Mouse (Mus musculus): ENCODE measurements around the gene Efcab5. TPM values are rescaled to one million over a fixed set of nuclear protein-coding genes. Genes with fewer than 3 reads are reported as not detected.
"Not testable (repeated sequence)": the region's sequence is repeated elsewhere in the genome, so short reads cannot be mapped to it uniquely, and the experiment has no call there.

The Efcab5 gene
- polyA plus RNA-seq, 1 experiment from 2014 or later, result 0.08 TPM

- Histone ChIP-seq H3K4me2 (no peak overlapping the region), H3K36me3 (no peaks in the 10 kb centered on the region), H3K4me1 (replicated peaks) (no peaks in the 10 kb centered on the region), H3K9me3 (replicated peaks) (no peaks in the 10 kb centered on the region), H3K27me3 (no peaks in the 10 kb centered on the region), H3K9ac (no peak overlapping the region), H3K27ac (no peak overlapping the region), H3K4me3 (replicated peaks) (no peak overlapping the region)
- no peak for ATAC-seq (ENCODE audit: low read depth)
- no peak for DNase-seq
- 75% methylated on average over 4 of the region's 4 CpGs for WGBS (ENCODE audit: insufficient replicate concordance)
Observed at GRCm38 (mm10) chr11:77133450-77133849, 55.3 kb downstream of the Efcab5 start.

- no peak for ATAC-seq (ENCODE audit: low read depth)
- no peaks in the 10 kb centered on the region for H3K4me1 ChIP-seq (replicated peaks)
- no peaks in the 10 kb centered on the region for H3K9me3 ChIP-seq (replicated peaks)
- no peak for DNase-seq
- no peak overlapping the region for H3K27ac ChIP-seq
- no peak overlapping the region for H3K4me3 ChIP-seq (replicated peaks)
- 53% methylated on average over 3 of the region's 3 CpGs for WGBS (ENCODE audit: insufficient replicate concordance)
- H3K4me2 ChIP-seq, result no peak overlapping the region
- no peaks in the 10 kb centered on the region for H3K36me3 ChIP-seq
- H3K9ac ChIP-seq, result no peak overlapping the region
- no peaks in the 10 kb centered on the region for H3K27me3 ChIP-seq
Observed at GRCm38 (mm10) chr11:77132580-77132979, 56.2 kb downstream of the Efcab5 start.

GRCm38 (mm10) chr11:77128562-77128961 lies 60.2 kb downstream of the Efcab5 start:
- Histone ChIP-seq H3K4me3 (replicated peaks) (no peak overlapping the region), H3K36me3 (no peaks in the 10 kb centered on the region), H3K27me3 (no peaks in the 10 kb centered on the region), H3K9me3 (replicated peaks) (no peaks in the 10 kb centered on the region), H3K4me2 (no peak overlapping the region), H3K27ac (no peak overlapping the region), H3K9ac (no peak overlapping the region), H3K4me1 (replicated peaks) (no peaks in the 10 kb centered on the region)
- ATAC-seq (ENCODE audit: low read depth) (no peak), DNase-seq (no peak)
- 75% methylated on average over 3 of the region's 3 CpGs for WGBS (ENCODE audit: insufficient replicate concordance)

- 64% methylated on average over 6 of the region's 6 CpGs for WGBS (ENCODE audit: insufficient replicate concordance)
Observed at GRCm38 (mm10) chr11:77111141-77111540, 77.6 kb downstream of the Efcab5 start.

GRCm38 (mm10) chr11:77108442-77108841 lies 80.3 kb downstream of the Efcab5 start:
- Histone ChIP-seq H3K9me3 (replicated peaks) (no peaks in the 10 kb centered on the region), H3K36me3 (no peaks in the 10 kb centered on the region), H3K27me3 (no peaks in the 10 kb centered on the region), H3K4me1 (replicated peaks) (no peaks in the 10 kb centered on the region), H3K4me3 (replicated peaks) (no peak overlapping the region), H3K27ac (no peak overlapping the region), H3K9ac (no peak overlapping the region), H3K4me2 (no peak overlapping the region)
- ATAC-seq (ENCODE audit: low read depth) (no peak), DNase-seq (no peak)
- 79% methylated on average over 6 of the region's 6 CpGs for WGBS (ENCODE audit: insufficient replicate concordance)

More at GRCm38 (mm10) chr11:77111141-77111540, 77.6 kb downstream of the Efcab5 start:
- Histone ChIP-seq H3K27me3 (no peaks in the 10 kb centered on the region), H3K27ac (no peak overlapping the region), H3K4me3 (replicated peaks) (no peak overlapping the region), H3K9ac (no peak overlapping the region), H3K4me1 (replicated peaks) (no peaks in the 10 kb centered on the region), H3K36me3 (no peaks in the 10 kb centered on the region), H3K9me3 (replicated peaks) (no peaks in the 10 kb centered on the region), H3K4me2 (no peak overlapping the region)
- no peak for ATAC-seq (ENCODE audit: low read depth)
- no peak for DNase-seq

GRCm38 (mm10) chr11:77107872-77108271 lies 80.9 kb downstream of the Efcab5 start:
- not testable (repeated sequence) for H3K9ac ChIP-seq; H3K27me3 ChIP-seq; H3K4me3 ChIP-seq (replicated peaks); H3K4me1 ChIP-seq (replicated peaks); H3K36me3 ChIP-seq; ATAC-seq (ENCODE audit: low read depth); DNase-seq; H3K4me2 ChIP-seq; H3K9me3 ChIP-seq (replicated peaks); H3K27ac ChIP-seq
- 73% methylated on average over 12 of the region's 12 CpGs for WGBS (ENCODE audit: insufficient replicate concordance)

GRCm38 (mm10) chr11:77106961-77107360 lies 81.8 kb downstream of the Efcab5 start:
- WGBS (ENCODE audit: insufficient replicate concordance), result 81% methylated on average over 6 of the region's 6 CpGs

GRCm38 (mm10) chr11:77100137-77100937 lies 88.4 kb downstream of the Efcab5 start:
- peak; percentile 47 for DNase-seq
- Histone ChIP-seq H3K27ac (no peak overlapping the region), H3K9me3 (replicated peaks) (no peaks in the 10 kb centered on the region), H3K27me3 (no peaks in the 10 kb centered on the region), H3K36me3 (no peaks in the 10 kb centered on the region), H3K4me2 (no peak overlapping the region), H3K4me3 (replicated peaks) (no peak overlapping the region), H3K4me1 (replicated peaks) (peaks cover 6% of the 10 kb centered on the region), H3K9ac (no peak overlapping the region)
- ATAC-seq (ENCODE audit: low read depth), result no peak
- WGBS (ENCODE audit: insufficient replicate concordance), result 10% methylated on average over 10 of the region's 10 CpGs

More at GRCm38 (mm10) chr11:77106961-77107360, 81.8 kb downstream of the Efcab5 start:
- H3K4me1 ChIP-seq (replicated peaks), result no peaks in the 10 kb centered on the region
- no peak overlapping the region for H3K9ac ChIP-seq
- H3K9me3 ChIP-seq (replicated peaks), result no peaks in the 10 kb centered on the region
- H3K4me2 ChIP-seq, result no peak overlapping the region
- H3K4me3 ChIP-seq (replicated peaks), result no peak overlapping the region
- no peaks in the 10 kb centered on the region for H3K36me3 ChIP-seq
- H3K27ac ChIP-seq, result no peak overlapping the region
- no peaks in the 10 kb centered on the region for H3K27me3 ChIP-seq
- DNase-seq (no peak), ATAC-seq (ENCODE audit: low read depth) (no peak)

GRCm38 (mm10) chr11:77098332-77098972 lies 90.3 kb downstream of the Efcab5 start:
- no peak overlapping the region for H3K9ac ChIP-seq
- no peak overlapping the region for H3K4me2 ChIP-seq
- WGBS (ENCODE audit: insufficient replicate concordance), result 65% methylated on average over 19 of the region's 19 CpGs
- no peaks in the 10 kb centered on the region for H3K9me3 ChIP-seq (replicated peaks)
- H3K36me3 ChIP-seq, result no peaks in the 10 kb centered on the region
- H3K4me1 ChIP-seq (replicated peaks), result peaks cover 6% of the 10 kb centered on the region
- H3K27me3 ChIP-seq, result no peaks in the 10 kb centered on the region
- ATAC-seq (ENCODE audit: low read depth), result no peak
- DNase-seq, result no peak
- H3K27ac ChIP-seq, result no peak overlapping the region
- no peak overlapping the region for H3K4me3 ChIP-seq (replicated peaks)

- 41% methylated on average over 7 of the region's 7 CpGs for WGBS (ENCODE audit: insufficient replicate concordance)
- Histone ChIP-seq H3K4me3 (replicated peaks) (no peak overlapping the region), H3K27ac (no peak overlapping the region)
Observed at GRCm38 (mm10) chr11:77096991-77097390, 91.8 kb downstream of the Efcab5 start.

GRCm38 (mm10) chr11:77096581-77096980 lies 92.2 kb downstream of the Efcab5 start:
- DNase-seq (no peak), ATAC-seq (ENCODE audit: low read depth) (no peak)
- Histone ChIP-seq H3K4me2 (no peak overlapping the region), H3K4me1 (replicated peaks) (peaks cover 6% of the 10 kb centered on the region), H3K9me3 (replicated peaks) (no peaks in the 10 kb centered on the region), H3K27me3 (no peaks in the 10 kb centered on the region), H3K4me3 (replicated peaks) (no peak overlapping the region), H3K27ac (no peak overlapping the region), H3K36me3 (no peaks in the 10 kb centered on the region), H3K9ac (no peak overlapping the region)
- WGBS (ENCODE audit: insufficient replicate concordance), result 70% methylated on average over 3 of the region's 3 CpGs

More at GRCm38 (mm10) chr11:77096991-77097390, 91.8 kb downstream of the Efcab5 start:
- DNase-seq (no peak), ATAC-seq (ENCODE audit: low read depth) (no peak)
- H3K4me1 ChIP-seq (replicated peaks), result peaks cover 6% of the 10 kb centered on the region
- no peaks in the 10 kb centered on the region for H3K27me3 ChIP-seq
- no peaks in the 10 kb centered on the region for H3K9me3 ChIP-seq (replicated peaks)
- H3K9ac ChIP-seq, result no peak overlapping the region
- no peak overlapping the region for H3K4me2 ChIP-seq
- H3K36me3 ChIP-seq, result no peaks in the 10 kb centered on the region
